Mouse (Mus musculus): ENCODE measurements at regions not wholly inside any gene's neighbourhood (a gene's known extent, or its start where the extent isn't known, plus 50 kb on each side); places are given as distances from the start of the nearest gene placed in this dataset.
A peak's percentile ranks its signal among the peaks of the same experiment; 100 is the strongest.

DNA sequence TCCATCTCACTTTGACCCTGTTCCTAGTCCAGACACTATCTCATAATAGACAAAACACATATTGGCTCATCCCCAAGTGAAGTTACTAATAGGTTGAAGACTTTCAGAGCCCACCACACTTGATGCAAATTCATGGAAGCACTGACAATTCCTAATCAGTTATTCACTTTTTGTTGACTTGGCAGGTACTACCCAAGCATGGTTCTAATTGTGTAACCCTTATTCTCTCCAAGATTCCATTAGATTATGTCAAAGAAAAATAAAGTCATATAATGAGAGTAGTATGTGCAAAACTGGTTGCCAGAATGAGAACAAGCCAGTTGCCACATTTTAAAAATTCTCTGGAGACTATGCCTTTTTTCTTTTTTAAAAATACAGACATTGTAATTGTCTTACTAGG lies 426.7 kb upstream of the Pik3r1 start:
- Histone ChIP-seq H3K27ac (no peak overlapping the region), H3K4me3 (ENCODE audit: low read length) (no peak overlapping the region), H3K4me1 (ENCODE audit: insufficient read depth, low read length) (no peaks in the 10 kb centered on the region), H3K27me3 (ENCODE audit: insufficient read depth, low read length) (no peaks in the 10 kb centered on the region), H3K4me2 (ENCODE audit: low read depth, low read length) (no peak overlapping the region), H3K9ac (replicated peaks; ENCODE audit: low read length) (no peak overlapping the region), H3K36me3 (ENCODE audit: insufficient read depth, low read length) (no peaks in the 10 kb centered on the region), H3K9me3 (ENCODE audit: low read length) (no peaks in the 10 kb centered on the region)
- DNase-seq (ENCODE audit: low spot score): no peak
- no peak for TF ChIP-seq CTCF (IDR thresholded peaks at IDR 0.05; ENCODE audit: low read depth)
- ATAC-seq: no peak

DNA sequence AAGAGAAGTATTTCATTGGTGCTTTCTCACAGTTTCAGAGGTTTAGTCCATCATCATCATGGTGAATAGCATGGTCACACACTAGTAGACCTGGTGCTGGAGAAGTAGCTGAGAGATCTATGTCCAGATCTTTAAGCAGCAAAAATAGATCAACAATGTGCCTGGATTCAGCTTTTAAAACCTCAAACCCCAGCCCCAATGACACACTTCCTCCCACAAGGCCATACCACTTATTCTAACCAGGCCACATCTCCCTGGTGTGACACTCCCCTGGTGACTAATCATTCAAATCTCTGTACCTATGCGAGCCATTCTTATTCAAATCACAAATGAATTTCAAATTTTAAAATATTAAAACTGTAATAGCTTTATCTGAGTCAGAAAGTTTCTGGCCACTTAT lies 434.3 kb upstream of the Pik3r1 start:
- WGBS: 95% methylated on average over 1 of the region's 1 CpGs

DNA sequence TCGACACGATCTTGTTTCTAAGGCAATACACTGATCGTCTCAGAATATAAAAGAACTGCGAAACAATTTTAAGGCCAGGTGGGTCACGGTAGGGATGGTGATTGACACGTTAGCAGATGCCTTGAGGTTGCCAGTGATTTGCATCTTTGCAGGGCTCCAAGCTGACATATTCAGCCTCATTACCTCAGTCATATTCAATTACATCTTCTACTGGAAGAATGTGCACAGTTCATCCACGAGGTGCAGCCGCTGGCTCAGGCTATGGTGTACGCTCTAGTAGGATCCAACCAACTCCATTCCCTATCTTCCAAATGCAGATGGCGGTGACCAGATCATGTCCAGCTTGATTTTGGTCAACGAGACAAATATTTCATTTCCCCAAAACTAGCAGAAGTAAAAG lies 450.5 kb upstream of the Pik3r1 start:
- Histone ChIP-seq H3K4me1 (ENCODE audit: insufficient read depth, low read length) (no peaks in the 10 kb centered on the region), H3K27me3 (ENCODE audit: insufficient read depth, low read length) (no peaks in the 10 kb centered on the region), H3K4me2 (ENCODE audit: low read depth, low read length) (no peak overlapping the region), H3K4me3 (ENCODE audit: low read length) (no peak overlapping the region), H3K9ac (replicated peaks; ENCODE audit: low read length) (no peak overlapping the region), H3K9me3 (ENCODE audit: low read length) (no peaks in the 10 kb centered on the region), H3K36me3 (ENCODE audit: insufficient read depth, low read length) (no peaks in the 10 kb centered on the region), H3K27ac (no peak overlapping the region)
- 76% methylated on average over 11 of the region's 11 CpGs for WGBS
- ATAC-seq (peak; percentile 64), DNase-seq (ENCODE audit: low spot score) (peak; percentile 57)
- TF ChIP-seq CTCF (IDR thresholded peaks at IDR 0.05; ENCODE audit: low read depth): no peak

More for the DNA sequence above, 434.3 kb upstream of the Pik3r1 start:
- no peak for TF ChIP-seq CTCF (IDR thresholded peaks at IDR 0.05; ENCODE audit: low read depth)
- Histone ChIP-seq H3K9ac (replicated peaks; ENCODE audit: low read length) (no peak overlapping the region), H3K9me3 (ENCODE audit: low read length) (no peaks in the 10 kb centered on the region), H3K4me1 (ENCODE audit: insufficient read depth, low read length) (no peaks in the 10 kb centered on the region), H3K4me3 (ENCODE audit: low read length) (no peak overlapping the region), H3K27me3 (ENCODE audit: insufficient read depth, low read length) (no peaks in the 10 kb centered on the region), H3K27ac (no peak overlapping the region), H3K4me2 (ENCODE audit: low read depth, low read length) (no peak overlapping the region), H3K36me3 (ENCODE audit: insufficient read depth, low read length) (no peaks in the 10 kb centered on the region)
- DNase-seq (ENCODE audit: low spot score) (no peak), ATAC-seq (no peak)

DNA sequence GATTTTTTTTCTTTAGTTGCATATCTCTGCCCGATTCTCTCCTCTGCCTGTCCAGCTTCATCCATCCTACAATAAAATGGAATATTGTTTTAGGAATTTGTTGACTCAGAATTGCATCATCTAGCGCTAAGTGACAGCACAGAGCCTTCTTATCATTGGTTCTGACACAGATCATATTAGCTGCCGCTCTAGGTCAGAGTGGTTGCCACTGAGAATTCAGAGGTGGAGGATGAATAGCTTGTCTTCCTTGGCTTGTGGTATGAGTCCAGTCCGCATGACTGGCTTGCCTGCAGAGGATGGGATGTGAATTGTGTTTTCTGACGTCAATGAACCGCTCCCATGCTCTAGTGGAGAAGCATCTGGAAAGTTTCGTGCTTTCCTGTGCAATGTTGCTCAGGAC lies 462.3 kb upstream of the Cd180 start:
- DNase-seq (ENCODE audit: low spot score) (no peak), ATAC-seq (no peak)
- WGBS: 84% methylated on average over 7 of the region's 7 CpGs
- H3K4me3 ChIP-seq (ENCODE audit: low read length): no peak overlapping the region
- H3K9me3 ChIP-seq (ENCODE audit: low read length): no peaks in the 10 kb centered on the region
- H3K4me2 ChIP-seq (ENCODE audit: low read depth, low read length): no peak overlapping the region
- no peaks in the 10 kb centered on the region for H3K36me3 ChIP-seq (ENCODE audit: insufficient read depth, low read length)
- no peaks in the 10 kb centered on the region for H3K4me1 ChIP-seq (ENCODE audit: insufficient read depth, low read length)
- H3K27ac ChIP-seq: no peak overlapping the region
- no peak for TF ChIP-seq CTCF (IDR thresholded peaks at IDR 0.05; ENCODE audit: low read depth)
- H3K9ac ChIP-seq (replicated peaks; ENCODE audit: low read length): no peak overlapping the region
- H3K27me3 ChIP-seq (ENCODE audit: insufficient read depth, low read length): no peaks in the 10 kb centered on the region

DNA sequence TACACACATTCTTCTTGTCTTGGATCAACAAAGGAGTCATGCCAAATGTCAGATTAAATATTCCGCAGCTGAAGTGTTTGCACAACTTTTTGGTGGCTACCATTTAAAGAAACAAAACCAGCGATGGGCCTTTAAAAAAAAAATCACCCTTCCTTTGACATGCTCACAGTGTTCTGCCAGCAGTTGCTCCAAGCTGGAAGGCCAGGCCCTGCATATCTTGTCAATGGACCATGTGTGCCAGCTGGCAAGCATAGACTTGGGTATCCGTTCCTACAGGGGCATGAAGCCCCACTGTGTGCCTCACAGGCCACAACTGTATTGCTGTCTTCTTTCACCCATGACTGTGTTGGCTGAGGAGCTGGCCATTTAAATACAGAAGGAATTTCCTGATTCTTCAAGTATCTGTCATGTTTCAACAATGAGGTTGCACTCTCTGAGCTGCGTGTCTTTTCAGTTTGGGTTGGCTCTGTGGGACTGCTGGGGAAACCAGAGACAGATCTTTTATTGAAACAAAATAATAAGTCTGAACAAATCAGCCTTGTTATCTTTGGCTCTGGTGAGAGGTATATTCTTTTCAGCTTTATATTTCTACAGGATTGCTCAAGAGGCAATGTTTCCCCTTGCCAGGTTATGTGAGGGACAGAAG lies 460.9 kb upstream of the Cd180 start:
- Histone ChIP-seq H3K4me2 (ENCODE audit: low read depth, low read length) (no peak overlapping the region), H3K9ac (replicated peaks; ENCODE audit: low read length) (no peak overlapping the region), H3K27me3 (ENCODE audit: insufficient read depth, low read length) (no peaks in the 10 kb centered on the region), H3K36me3 (ENCODE audit: insufficient read depth, low read length) (no peaks in the 10 kb centered on the region), H3K4me3 (ENCODE audit: low read length) (no peak overlapping the region), H3K4me1 (ENCODE audit: insufficient read depth, low read length) (no peaks in the 10 kb centered on the region), H3K27ac (no peak overlapping the region), H3K9me3 (ENCODE audit: low read length) (no peaks in the 10 kb centered on the region)
- whole genome bisulfite sequencing: 54% methylated on average over 4 of the region's 4 CpGs
- TF ChIP-seq CTCF (IDR thresholded peaks at IDR 0.05; ENCODE audit: low read depth): no peak
- DNase-seq (ENCODE audit: low spot score): peak; percentile 73
- ATAC-seq: peak; percentile 90

GRCm38 (mm10) chr13:102250884-102251283 lies 442.5 kb upstream of the Cd180 start:
- Histone ChIP-seq H3K9me3 (ENCODE audit: low read length) (no peaks in the 10 kb centered on the region), H3K4me1 (ENCODE audit: insufficient read depth, low read length) (no peaks in the 10 kb centered on the region), H3K9ac (replicated peaks; ENCODE audit: low read length) (no peak overlapping the region), H3K27me3 (ENCODE audit: insufficient read depth, low read length) (no peaks in the 10 kb centered on the region), H3K27ac (no peak overlapping the region), H3K4me2 (ENCODE audit: low read depth, low read length) (no peak overlapping the region), H3K36me3 (ENCODE audit: insufficient read depth, low read length) (no peaks in the 10 kb centered on the region), H3K4me3 (ENCODE audit: low read length) (no peak overlapping the region)
- no peak for ATAC-seq
- no peak for DNase-seq (ENCODE audit: low spot score)
- WGBS: 56% methylated on average over 2 of the region's 2 CpGs
- no peak for TF ChIP-seq CTCF (IDR thresholded peaks at IDR 0.05; ENCODE audit: low read depth)

DNA sequence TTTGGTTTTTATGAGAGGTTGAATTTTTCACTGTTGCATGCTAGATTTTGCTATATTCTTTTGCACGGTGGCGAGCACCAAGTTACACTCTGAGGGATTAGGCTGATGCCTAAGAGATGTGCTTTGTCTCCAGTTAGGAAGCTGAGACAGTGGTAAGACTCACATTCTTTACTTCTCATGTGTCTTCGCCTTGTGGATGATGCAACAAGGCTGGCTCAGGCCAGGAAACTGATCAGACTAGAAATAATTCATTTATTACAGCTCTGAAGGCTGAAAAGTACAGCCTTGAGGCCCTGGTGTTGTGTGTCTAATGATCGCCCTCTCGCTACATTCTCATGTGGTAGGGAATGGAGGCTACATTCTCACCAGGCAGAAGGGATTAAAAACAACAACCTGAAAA lies 441.6 kb upstream of the Cd180 start:
- no peak overlapping the region for H3K4me3 ChIP-seq (ENCODE audit: low read length)
- H3K9me3 ChIP-seq (ENCODE audit: low read length): no peaks in the 10 kb centered on the region
- H3K27me3 ChIP-seq (ENCODE audit: insufficient read depth, low read length): no peaks in the 10 kb centered on the region
- H3K4me2 ChIP-seq (ENCODE audit: low read depth, low read length): no peak overlapping the region
- no peak for DNase-seq (ENCODE audit: low spot score)
- H3K4me1 ChIP-seq (ENCODE audit: insufficient read depth, low read length): no peaks in the 10 kb centered on the region
- no peak for TF ChIP-seq CTCF (IDR thresholded peaks at IDR 0.05; ENCODE audit: low read depth)
- H3K27ac ChIP-seq: no peak overlapping the region
- no peaks in the 10 kb centered on the region for H3K36me3 ChIP-seq (ENCODE audit: insufficient read depth, low read length)
- no peak for ATAC-seq
- WGBS: 95% methylated on average over 5 of the region's 5 CpGs
- no peak overlapping the region for H3K9ac ChIP-seq (replicated peaks; ENCODE audit: low read length)
